Mouse (Mus musculus) midbrain, embryonic 11.5 days (tissue): Measurements from ENCODE around the gene Inip. TPM values are rescaled to one million over a fixed set of nuclear protein-coding genes. Genes with fewer than 3 reads are reported as not detected.
"Not testable (repeated sequence)": the region's sequence is repeated elsewhere in the genome, so short reads cannot be mapped to it uniquely, and the experiment has no call there.

Experiments
- ATAC-seq: fragments of 200-750 bp; cut with Nextera tagmentation; 2 replicates; pipeline ENCODE4 v1.8.0; 2017; ENCODE audit warnings: moderate TSS enrichment, moderate library complexity; ENCODE audit not compliant: low FRiP score
- DNase-seq: peaks from one replicate; pipeline ENCODE4 v3.0.0; 2015; ENCODE audit warnings: low spot score; ENCODE audit errors: missing footprints
- H3K27ac ChIP-seq: fragments of 300-500 bp; sonication (generic); 2 replicates; pipeline ENCODE4 v1.5.1; 2014; ENCODE audit warnings: low read depth, low read length
- H3K27me3 ChIP-seq: fragments of 300-500 bp; sonication (generic); 2 replicates; pipeline ENCODE4 v1.6.1; 2014; ENCODE audit warnings: mild to moderate bottlenecking, low read length, moderate library complexity, mixed read lengths; ENCODE audit not compliant: control insufficient read depth, insufficient read depth
- H3K36me3 ChIP-seq: fragments of 300-500 bp; sonication (generic); 2 replicates; pipeline ENCODE4 v1.6.1; 2014; ENCODE audit warnings: mild to moderate bottlenecking, low read length, moderate library complexity, mixed read lengths; ENCODE audit not compliant: control insufficient read depth, insufficient read depth
- H3K4me1 ChIP-seq: fragments of 300-500 bp; sonication (generic); 2 replicates; pipeline ENCODE4 v1.6.1; 2014; ENCODE audit warnings: low read length; ENCODE audit not compliant: control insufficient read depth, insufficient read depth
- H3K4me2 ChIP-seq: fragments of 300-500 bp; sonication (generic); 2 replicates; pipeline ENCODE4 v1.6.1; 2014; ENCODE audit warnings: mild to moderate bottlenecking, moderate library complexity
- H3K4me3 ChIP-seq: fragments of 300-500 bp; sonication (generic); 2 replicates; pipeline ENCODE4 v1.5.1; 2014; ENCODE audit warnings: low read depth, low read length
- H3K9ac ChIP-seq: fragments of 300-500 bp; sonication (generic); 2 replicates; pipeline ENCODE4 v1.6.1; 2014; ENCODE audit warnings: low read length
- H3K9me3 ChIP-seq: fragments of 300-500 bp; sonication (generic); 2 replicates; pipeline ENCODE4 v1.6.1; 2016; ENCODE audit warnings: low read length; ENCODE audit not compliant: control insufficient read depth
- WGBS: fragments of 180-500 bp; shearing (Covaris S2); extraction: QIAGEN DNeasy Blood & Tissue Kit; methylation state at CpG from one replicate; pipeline ENCODE4 v1.1.7; 2014; 5-methylcytosine and 5-hydroxymethylcytosine counted together
- polyA plus RNA-seq: library from polyadenylated mRNA; unstranded; fragments of >200 nt; fragmentation: Nextera tagmentation; extraction: Ambion mirVana; gene quantifications from 2 replicates; pipeline ENCODE4 v1.2.1, GENCODE M21; 2014

The Inip gene
- polyA plus RNA-seq, 1 experiment from 2014 or later = 110 TPM

DNA sequence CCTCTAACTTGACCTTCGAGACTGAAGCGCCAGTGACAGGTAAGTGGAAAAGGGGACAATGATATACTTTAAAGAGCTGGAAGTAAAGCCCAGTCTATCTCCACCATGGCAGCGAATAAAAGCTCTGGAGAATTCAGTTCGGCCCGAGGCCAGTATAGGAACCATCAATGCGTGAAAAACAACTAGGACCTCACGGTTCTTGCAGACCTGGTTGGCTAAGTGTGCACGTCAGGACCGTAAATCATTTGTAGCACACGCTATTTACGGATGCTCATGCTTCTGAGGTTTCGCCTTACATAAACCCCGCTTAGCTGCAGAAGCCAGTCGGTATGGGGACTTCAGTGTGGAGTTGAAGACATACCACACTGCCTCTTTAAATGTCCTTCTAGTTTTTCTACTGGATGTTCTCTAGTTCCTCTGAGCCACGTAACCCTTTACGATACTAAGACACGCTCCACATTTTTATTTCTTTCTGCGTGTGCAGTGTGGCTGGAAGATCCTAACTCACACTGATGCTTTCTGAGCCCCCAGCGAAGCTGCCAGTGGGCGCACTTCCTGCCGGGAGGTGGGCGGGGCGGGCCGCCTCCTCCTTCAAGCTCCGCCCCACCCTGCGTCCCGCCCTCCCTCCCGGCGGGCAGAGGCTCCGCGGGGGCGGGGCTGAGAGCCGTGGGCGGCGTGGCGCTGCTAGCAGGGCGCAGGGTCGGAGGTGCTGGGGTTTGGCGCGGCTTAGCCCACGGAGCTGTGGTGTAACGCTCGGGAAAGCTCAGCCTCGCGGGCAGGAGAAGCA, 4.0 kb upstream of the Inip start, which contains the start of gene Snx30:
Snx30 (plus strand) TSS at position 660 of the 787 bp plus-strand sequence.
- H3K4me3 ChIP-seq = peak within 1 kb of the TSS; percentile 85
- no peaks in the 10 kb centered on the region for H3K36me3 ChIP-seq
- H3K27ac ChIP-seq = peak within 1 kb of the TSS; percentile 50
- peaks cover 5% of the 10 kb centered on the region for H3K4me1 ChIP-seq
- peak within 1 kb of the TSS; percentile 79 for H3K9ac ChIP-seq
- WGBS = 4% methylated on average over 34 of the region's 45 CpGs
- H3K27me3 ChIP-seq = no peaks in the 10 kb centered on the region
- peak within 1 kb of the TSS; percentile 88 for H3K4me2 ChIP-seq
- H3K9me3 ChIP-seq = no peaks in the 10 kb centered on the region
- DNase-seq = peak; percentile 98
- peak; percentile 93 for ATAC-seq

DNA sequence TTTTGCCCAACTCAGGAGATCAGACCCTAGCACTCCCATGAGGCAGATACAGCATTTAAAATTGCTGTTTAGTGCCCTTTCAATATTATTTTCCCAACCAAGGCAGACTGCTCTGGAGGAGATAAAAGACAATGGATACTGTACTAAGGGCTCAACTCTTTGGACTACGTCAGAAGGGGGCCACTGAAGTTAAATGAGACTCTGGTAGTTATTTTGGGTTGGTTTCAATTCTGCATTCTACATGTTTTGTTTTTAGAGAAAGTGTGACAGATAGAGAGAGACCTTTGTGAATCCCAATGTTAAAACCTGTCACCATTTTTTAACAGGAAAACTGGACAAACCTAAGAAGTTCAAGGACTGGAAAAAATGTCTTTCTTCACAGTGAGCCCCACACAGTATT, 3.4 kb upstream of the Inip start:
- Histone ChIP-seq H3K9ac (no peak overlapping the region; the same call in 1 of the 2 replicates), H3K36me3 (no peaks in the 10 kb centered on the region), H3K4me2 (peak overlapping the region; percentile 88), H3K4me1 (peaks cover 5% of the 10 kb centered on the region), H3K27me3 (no peaks in the 10 kb centered on the region), H3K9me3 (no peaks in the 10 kb centered on the region), H3K27ac (no peak overlapping the region), H3K4me3 (peak overlapping the region; percentile 85; the same call in 1 of the 2 replicates)
- WGBS = 60% methylated on average over 1 of the region's 1 CpGs
- ATAC-seq = no peak
- DNase-seq = no peak

DNA sequence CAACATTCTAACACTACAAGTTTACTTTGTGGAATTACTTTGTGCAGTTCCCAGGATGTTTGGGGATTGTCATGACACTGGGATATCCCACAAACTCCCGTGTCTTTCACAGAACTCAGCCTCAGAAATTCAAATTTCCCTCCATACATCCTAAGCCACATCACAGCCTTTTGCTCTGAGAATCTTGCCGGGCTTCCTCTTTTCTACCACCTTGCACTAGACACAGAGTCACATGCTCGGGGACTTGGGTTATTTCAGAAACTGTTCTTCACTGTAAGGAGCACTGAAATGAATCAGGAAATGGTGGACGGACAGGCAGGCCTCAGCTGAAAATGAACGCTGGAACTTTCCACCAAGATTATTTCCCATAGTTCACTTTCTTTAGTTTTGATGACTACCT, 2.0 kb upstream of the Inip start:
- ATAC-seq (no peak), DNase-seq (no peak)
- H3K4me2 ChIP-seq = no peak overlapping the region
- no peak overlapping the region for H3K4me3 ChIP-seq
- H3K27ac ChIP-seq = no peak overlapping the region
- no peak overlapping the region for H3K9ac ChIP-seq
- 85% methylated on average over 5 of the region's 5 CpGs for WGBS
- H3K36me3 ChIP-seq = no peaks in the 10 kb centered on the region
- H3K27me3 ChIP-seq = no peaks in the 10 kb centered on the region
- H3K9me3 ChIP-seq = no peaks in the 10 kb centered on the region
- peaks cover 5% of the 10 kb centered on the region for H3K4me1 ChIP-seq

DNA sequence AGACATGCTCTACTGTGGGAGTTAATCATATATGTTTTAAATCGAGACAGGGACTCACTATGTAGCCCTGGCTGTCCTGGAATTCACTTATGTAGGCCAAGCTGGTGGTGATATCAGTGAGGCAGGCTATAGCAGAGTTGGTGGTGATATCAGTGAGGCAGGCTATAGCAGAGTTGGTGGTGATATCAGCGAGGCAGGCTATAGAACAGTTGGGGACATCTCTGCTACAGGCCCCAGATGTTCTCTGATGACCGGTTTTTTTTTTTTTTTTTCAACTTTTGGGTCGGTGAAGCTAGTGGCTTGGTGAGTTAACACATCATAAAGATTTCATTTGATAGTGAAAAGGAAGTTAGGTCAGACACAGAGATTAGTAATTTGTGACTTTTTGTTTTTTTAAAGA, 1.4 kb upstream of the Inip start:
- WGBS = 73% methylated on average over 4 of the region's 4 CpGs
- H3K27me3 ChIP-seq = no peaks in the 10 kb centered on the region
- DNase-seq (no peak), ATAC-seq (no peak)
- no peak overlapping the region for H3K4me3 ChIP-seq
- H3K4me2 ChIP-seq = no peak overlapping the region
- H3K4me1 ChIP-seq = peaks cover 4% of the 10 kb centered on the region
- no peak overlapping the region for H3K9ac ChIP-seq
- H3K27ac ChIP-seq = no peak overlapping the region
- no peaks in the 10 kb centered on the region for H3K36me3 ChIP-seq
- no peaks in the 10 kb centered on the region for H3K9me3 ChIP-seq

DNA sequence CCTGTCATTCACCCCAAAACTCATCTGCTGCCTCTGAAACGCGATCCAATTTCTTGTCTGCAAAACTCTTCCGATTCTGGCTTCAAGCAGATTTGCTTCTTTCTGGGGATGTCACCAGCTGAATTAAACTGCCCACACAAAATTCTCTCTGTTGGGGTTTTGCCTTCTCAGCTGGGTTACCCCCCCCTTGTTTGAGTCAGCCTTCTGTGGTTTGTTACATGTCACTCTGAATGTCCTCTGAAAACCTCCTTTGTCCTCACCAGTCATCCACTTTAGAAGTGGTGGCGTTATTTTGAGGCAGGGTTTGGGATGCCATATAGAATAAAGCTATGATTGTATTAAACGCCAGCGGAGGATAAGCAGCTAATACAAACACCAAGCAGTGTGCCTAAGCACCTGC, 718 bp upstream of the Inip start:
- H3K9me3 ChIP-seq = no peaks in the 10 kb centered on the region
- H3K27ac ChIP-seq = no peak overlapping the region
- no peak overlapping the region for H3K4me3 ChIP-seq
- H3K36me3 ChIP-seq = no peaks in the 10 kb centered on the region
- WGBS = 84% methylated on average over 6 of the region's 6 CpGs
- DNase-seq = no peak
- no peak overlapping the region for H3K4me2 ChIP-seq
- no peaks in the 10 kb centered on the region for H3K4me1 ChIP-seq
- H3K27me3 ChIP-seq = no peaks in the 10 kb centered on the region
- H3K9ac ChIP-seq = no peak overlapping the region
- ATAC-seq = no peak

DNA sequence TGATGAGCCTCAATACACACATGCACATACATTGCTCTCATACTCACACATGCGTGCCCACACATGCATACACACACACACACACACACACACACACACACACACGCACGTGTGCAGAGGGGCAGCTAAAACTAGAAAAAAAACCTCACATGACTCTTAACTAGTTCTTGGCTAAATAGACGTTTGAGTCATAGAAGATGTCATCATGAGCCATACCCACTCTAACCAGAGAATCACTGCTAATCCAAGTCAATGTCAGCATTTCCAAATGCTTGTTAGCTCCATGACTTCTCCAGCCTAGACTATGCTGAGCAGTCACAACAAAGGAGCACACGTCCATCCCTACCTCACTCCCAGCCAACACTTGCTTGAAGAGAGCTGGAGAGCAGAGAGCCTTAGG, 1.2 kb downstream of the Inip start:
- H3K4me2 ChIP-seq = no peak overlapping the region
- H3K9me3 ChIP-seq = no peaks in the 10 kb centered on the region
- no peaks in the 10 kb centered on the region for H3K36me3 ChIP-seq
- WGBS = 84% methylated on average over 5 of the region's 5 CpGs
- H3K27me3 ChIP-seq = no peaks in the 10 kb centered on the region
- H3K27ac ChIP-seq = no peak overlapping the region
- H3K4me3 ChIP-seq = no peak overlapping the region
- ATAC-seq (no peak), DNase-seq (peak; percentile 60)
- H3K4me1 ChIP-seq = no peaks in the 10 kb centered on the region
- H3K9ac ChIP-seq = no peak overlapping the region

DNA sequence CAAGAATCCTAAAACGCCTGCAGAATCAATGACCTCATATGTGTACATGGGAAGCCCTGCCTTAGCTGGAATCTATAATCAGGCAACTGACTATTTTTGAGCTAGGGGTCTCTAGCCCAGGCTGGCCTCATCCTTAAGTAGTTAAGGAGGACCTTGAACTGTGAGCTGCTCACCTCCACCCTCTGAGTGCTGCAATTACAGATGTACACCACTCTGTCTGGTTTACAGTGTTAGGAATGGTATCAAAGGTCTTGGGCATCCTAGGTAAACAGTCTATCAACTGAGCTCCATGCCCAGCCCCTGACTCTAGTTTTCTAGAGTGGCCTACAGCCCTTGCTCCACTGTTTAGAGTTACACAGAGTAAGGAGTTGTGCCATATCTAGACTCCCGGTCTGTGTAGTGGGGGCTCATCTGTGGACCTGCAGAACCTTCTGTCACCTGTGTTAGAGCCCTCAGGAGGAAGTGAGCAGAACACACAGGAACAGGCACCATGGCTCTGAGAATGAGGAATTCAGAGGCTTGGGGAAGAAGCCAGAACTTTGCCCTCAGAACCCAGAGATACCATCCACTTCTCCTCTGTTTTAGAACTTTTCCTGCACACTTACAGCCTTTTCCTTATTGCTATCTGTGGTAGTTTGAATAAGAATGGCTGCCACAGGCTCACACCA, 5.5 kb downstream of the Inip start:
- ATAC-seq (no peak), DNase-seq (peak; percentile 51)
- no peak overlapping the region for H3K9ac ChIP-seq

DNA sequence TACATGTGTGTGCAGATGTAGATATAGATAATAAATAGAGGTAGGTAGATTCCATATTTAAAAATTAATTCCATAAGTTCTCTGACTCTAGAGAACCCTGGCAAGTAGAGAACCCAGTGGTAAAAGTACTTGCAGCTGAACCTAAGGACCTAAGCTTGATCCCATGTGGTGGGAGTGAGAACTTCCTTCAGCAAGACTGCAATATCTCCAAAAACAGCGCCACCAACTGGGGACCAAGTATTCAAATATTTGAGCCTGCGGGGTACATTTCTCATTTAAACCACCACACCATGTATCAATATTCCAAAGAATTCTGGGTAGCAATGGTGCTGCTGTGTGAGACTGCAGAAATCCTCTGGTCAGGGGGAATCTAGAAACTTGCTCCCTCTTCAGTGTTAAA, 7.3 kb downstream of the Inip start:
- H3K27ac ChIP-seq = no peak overlapping the region
- H3K4me2 ChIP-seq = no peak overlapping the region
- no peak for ATAC-seq
- 77% methylated on average over 2 of the region's 2 CpGs for WGBS
- H3K9ac ChIP-seq = no peak overlapping the region
- H3K4me1 ChIP-seq = no peaks in the 10 kb centered on the region
- H3K36me3 ChIP-seq = no peaks in the 10 kb centered on the region
- DNase-seq = no peak
- H3K4me3 ChIP-seq = no peak overlapping the region
- no peaks in the 10 kb centered on the region for H3K9me3 ChIP-seq
- no peaks in the 10 kb centered on the region for H3K27me3 ChIP-seq

More for the DNA sequence above, 5.5 kb downstream of the Inip start:
- Histone ChIP-seq H3K36me3 (no peaks in the 10 kb centered on the region), H3K4me1 (no peaks in the 10 kb centered on the region), H3K27ac (no peak overlapping the region), H3K4me3 (no peak overlapping the region), H3K4me2 (no peak overlapping the region), H3K27me3 (no peaks in the 10 kb centered on the region), H3K9me3 (no peaks in the 10 kb centered on the region)
- WGBS = 77% methylated on average over 2 of the region's 2 CpGs

DNA sequence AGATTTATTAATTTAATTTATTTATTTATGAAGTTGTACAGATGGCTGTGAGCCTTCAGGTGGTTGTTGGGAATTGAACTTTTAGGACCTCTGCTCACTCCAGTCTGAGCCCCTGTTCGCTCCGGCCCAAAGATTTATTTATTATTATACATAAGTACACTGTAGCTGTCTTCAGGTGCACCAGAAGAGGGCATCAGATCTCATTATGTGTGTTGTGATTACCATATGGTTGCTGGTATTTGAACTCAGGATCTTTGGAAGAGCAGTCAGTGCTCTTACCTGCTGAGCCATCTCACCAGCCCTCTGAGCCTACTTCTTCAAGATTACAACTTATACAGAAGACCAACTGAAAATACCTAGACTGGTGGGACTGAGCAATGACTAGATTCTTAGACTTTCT, 7.8 kb downstream of the Inip start:
- 83% methylated on average over 2 of the region's 2 CpGs for WGBS
- not testable (repeated sequence) for H3K4me2 ChIP-seq, H3K4me1 ChIP-seq, H3K27ac ChIP-seq, H3K9ac ChIP-seq, H3K27me3 ChIP-seq, H3K9me3 ChIP-seq, H3K4me3 ChIP-seq, ATAC-seq, DNase-seq, H3K36me3 ChIP-seq
